Mouse (Mus musculus) adrenal gland, adult 18-20 months (tissue): ENCODE data around the gene Zfp420. TPM values are rescaled to one million over a fixed set of nuclear protein-coding genes. Genes with fewer than 3 reads are reported as not detected.

ENCODE experiments used
- DNase-seq, 2 experiments: peaks; one replicate each; pipeline ENCODE4 v3.0.0; 2021 to 2022; ENCODE audit warnings: low spot score in 2 of 2
- microRNA-seq, 2 experiments: library from miRNA; unstranded; fragments of <30 nt; microRNA quantifications; one replicate each; pipeline ENCODE4 v1.2.0; 2021; ENCODE audit warnings: borderline number of aligned reads in 2 of 2
- total RNA-seq, 2 experiments: library from RNA; stranded (reverse); gene quantifications; 1 replicate in 1 of 2; 2 replicates in 1 of 2; pipeline ENCODE4 v1.2.3; 2021

Gene Zfp420
- total RNA-seq, 2 experiments from 2014 or later, result 6.3 to 6.8 TPM

- DNase-seq, result no peak
These were observed 33.0 kb downstream of the Zfp420 start for GRCm38 (mm10) chr7:29892756-29893155.

- DNase-seq, result no peak
These were observed 38.6 kb downstream of the Zfp420 start for GRCm38 (mm10) chr7:29898351-29898750.

GRCm38 (mm10) chr7:29904101-29904500, 44.3 kb downstream of the Zfp420 start:
- no peak for DNase-seq

- DNase-seq, result peak; percentile 28 to 43
These were observed 46.3 kb downstream of the Zfp420 start, which contains the start of gene Zfp27 for GRCm38 (mm10) chr7:29905966-29906681. Gene Zfp27, minus strand, starts transcription at chr7:29906572.

GRCm38 (mm10) chr7:29906682-29907058, 46.9 kb downstream of the Zfp420 start:
- no peak for DNase-seq

GRCm38 (mm10) chr7:29907206-29907605, 47.4 kb downstream of the Zfp420 start:
- DNase-seq, result no peak

- DNase-seq, result peak; percentile 73 to 79
These were observed 48.6 kb downstream of the Zfp420 start, which contains the start of gene Zfp383 for GRCm38 (mm10) chr7:29908130-29908950. Gene Zfp383, plus strand, starts transcription at chr7:29908223.

GRCm38 (mm10) chr7:29910252-29910651, 50.5 kb downstream of the Zfp420 start:
- DNase-seq, result no peak

GRCm38 (mm10) chr7:29912172-29912571, 52.4 kb downstream of the Zfp420 start:
- DNase-seq, result no peak

- no peak for DNase-seq
These were observed 57.7 kb downstream of the Zfp420 start for GRCm38 (mm10) chr7:29917371-29918061.

- no peak for DNase-seq
These were observed 58.3 kb downstream of the Zfp420 start for GRCm38 (mm10) chr7:29918062-29918453.

GRCm38 (mm10) chr7:29921439-29922093, 61.8 kb downstream of the Zfp420 start:
- DNase-seq, result no peak

GRCm38 (mm10) chr7:29922780-29923179, 63.0 kb downstream of the Zfp420 start:
- DNase-seq, result no peak

Small RNA genes lying within 50 kb of the gene (microRNA-seq; reads per million reads assigned to microRNA genes)
- 0 reads per million in 2 experiments for gene Mir7668

Other genes with a start within 250 kb of the Zfp420 start
- not detected for gene Catsperg2, start 132.9 kb upstream of the Zfp420 start, total RNA-seq
- 10 to 100 TPM; 14.8 to 15.2 TPM for gene Zfp84, start 91.4 kb upstream of the Zfp420 start, total RNA-seq
- gene Zfp30, start 76.0 kb upstream of the Zfp420 start, total RNA-seq, result 1 to 10 TPM; 2.5 to 2.7 TPM
- 10 to 100 TPM; 15.2 to 19.0 TPM for gene Zfp790, start 43.9 kb upstream of the Zfp420 start, total RNA-seq
- gene Zfp940, start 6.3 kb upstream of the Zfp420 start, total RNA-seq, result 1 to 10 TPM in 1 of 2 experiments, under 1 TPM in 1; 0.53 to 2.2 TPM
- gene Zfp27, start 46.6 kb downstream of the Zfp420 start, total RNA-seq, result 10 to 100 TPM in 1 of 2 experiments, 1 to 10 TPM in 1; 9.2 to 10.2 TPM
- 1 to 10 TPM; 5.2 to 5.8 TPM for gene Zfp383, start 48.2 kb downstream of the Zfp420 start, total RNA-seq
- gene Zfp74, start 94.1 kb downstream of the Zfp420 start, total RNA-seq, result 10 to 100 TPM in 1 of 2 experiments, 1 to 10 TPM in 1; 8.6 to 10.0 TPM
- gene Zfp568, start 124.0 kb downstream of the Zfp420 start, total RNA-seq, result 10 to 100 TPM in 1 of 2 experiments, 1 to 10 TPM in 1; 8.9 to 10.6 TPM
- gene Zfp14, start 191.4 kb downstream of the Zfp420 start, total RNA-seq, result 1 to 10 TPM; 3.0 TPM
- 1 to 10 TPM; 2.0 to 2.3 TPM for gene Zfp82, start 212.9 kb downstream of the Zfp420 start, total RNA-seq
- not detected for gene Gm26920, start 230.4 kb downstream of the Zfp420 start, total RNA-seq
- 1 to 10 TPM; 2.9 to 4.1 TPM for gene Zfp566, start 230.5 kb downstream of the Zfp420 start, total RNA-seq
- gene Zfp260, start 234.8 kb downstream of the Zfp420 start, total RNA-seq, result 10 to 100 TPM; 38.4 to 45.1 TPM